ENCODE assay signal across 12 mouse cellular contexts in genomic region chr6:88731211-88731751, GRCm38 (mm10). TPM values are rescaled to one million over a fixed set of nuclear protein-coding genes. Genes with fewer than 3 reads are reported as not detected.
DNase-seq lines count a peak whose midpoint lies in the region; ATAC-seq and TF ChIP-seq lines count a peak whose summit lies in the region.
"Had no signal": no experiment of that assay in that cellular context is flagged by ENCODE, and none has a peak within 500 bp of the region (broad histone marks: within the 10 kb centered on the region; RNA-seq: fewer than 3 reads in every experiment).

No protein-coding gene starts in this region.

- H3K4me2 ChIP-seq in hindbrain, postnatal 0 days (ENCODE audit: low read depth, low read length), result no peak overlapping the region
- H3K4me2 ChIP-seq: hindbrain, embryonic 14.5 days; limb, embryonic 15.5 days; neural tube, embryonic 15.5 days had no signal

- no peaks in the 10 kb centered on the region for H3K9me3 ChIP-seq in hindbrain, postnatal 0 days (ENCODE audit: low read length)
- no peaks in the 10 kb centered on the region for H3K9me3 ChIP-seq in hindbrain, embryonic 10.5 days
- H3K9me3 ChIP-seq: limb, embryonic 15.5 days; neural tube, embryonic 15.5 days had no signal

- peak overlapping the region; percentile 32; the same call in 1 of the 2 replicates for H3K27ac ChIP-seq in hindbrain, postnatal 0 days
- H3K27ac ChIP-seq in hindbrain, embryonic 10.5 days, result no peak overlapping the region; the same call in 1 of the 2 replicates
- peak overlapping the region; percentile 87 for H3K27ac ChIP-seq in brown adipose tissue, adult 24 weeks (replicated peaks; ENCODE audit: low read depth, low read length)
- H3K27ac ChIP-seq in olfactory bulb, adult 2 months (ENCODE audit: insufficient read depth, low read depth, low read length), result peak overlapping the region; percentile 3; the same call in 1 of the 2 replicates
- H3K27ac ChIP-seq: hindbrain, embryonic 14.5 days; limb, embryonic 15.5 days; neural tube, embryonic 15.5 days had no signal

- peaks cover 16% of the 10 kb centered on the region for H3K4me1 ChIP-seq in hindbrain, postnatal 0 days (ENCODE audit: insufficient read depth, low read length)
- H3K4me1 ChIP-seq in hindbrain, embryonic 10.5 days (replicated peaks), result peaks cover 50% of the 10 kb centered on the region
- H3K4me1 ChIP-seq in brown adipose tissue, adult 24 weeks (ENCODE audit: control insufficient read depth, insufficient read depth, insufficient read length, low read length), result peaks cover 64% of the 10 kb centered on the region
- peaks cover 46% of the 10 kb centered on the region for H3K4me1 ChIP-seq in olfactory bulb, adult 2 months (ENCODE audit: control insufficient read depth, insufficient read depth, low read length)

- TF ChIP-seq POLR2A in olfactory bulb, adult 2 months (IDR thresholded peaks at IDR 0.05; ENCODE audit: insufficient read depth, low read depth, low read length), result no peak

- no peak overlapping the region for H3K9ac ChIP-seq in hindbrain, postnatal 0 days (replicated peaks; ENCODE audit: low read length)
- H3K9ac ChIP-seq: hindbrain, embryonic 14.5 days; limb, embryonic 15.5 days; neural tube, embryonic 15.5 days had no signal

- no peak for DNase-seq in hindbrain, postnatal 0 days (ENCODE audit: low spot score)
- no peak for DNase-seq in hindbrain, embryonic 10.5 days (ENCODE audit: low spot score)
- peak; percentile 57 to 78 for DNase-seq in left cerebral cortex, adult 9 months (ENCODE audit: low spot score in 2 of 2)
- DNase-seq in neural tube, embryonic 10.5 days (ENCODE audit: extremely low spot score, low spot score), result no peak
- no peak for DNase-seq in layer of hippocampus, postnatal 10 days (ENCODE audit: low spot score in 2 of 2)
- DNase-seq in embryo, embryonic 11 days, result no peak

- H3K27me3 ChIP-seq in hindbrain, postnatal 0 days (ENCODE audit: insufficient read depth, low read length), result no peaks in the 10 kb centered on the region
- H3K27me3 ChIP-seq in hindbrain, embryonic 10.5 days (ENCODE audit: insufficient read depth, poor library complexity, severe bottlenecking), result peaks cover 38% of the 10 kb centered on the region
- H3K27me3 ChIP-seq: limb, embryonic 15.5 days; neural tube, embryonic 15.5 days had no signal

- TF ChIP-seq CTCF in hindbrain, postnatal 0 days (IDR thresholded peaks at IDR 0.05; ENCODE audit: low read depth), result no peak
- no peak for TF ChIP-seq CTCF in olfactory bulb, adult 2 months (IDR thresholded peaks at IDR 0.05; ENCODE audit: insufficient read depth, low read depth, low read length)

- WGBS in hindbrain, postnatal 0 days, result 76% methylated on average over 11 of the region's 11 CpGs
- WGBS in hindbrain, embryonic 10.5 days, result 82% methylated on average over 11 of the region's 11 CpGs
- WGBS in olfactory bulb, adult 2 months, result 88% methylated on average over 11 of the region's 11 CpGs

- no peak for ATAC-seq in hindbrain, postnatal 0 days
- ATAC-seq: forebrain, embryonic 16.5 days had no signal

- no peak overlapping the region for H3K4me3 ChIP-seq in hindbrain, postnatal 0 days (ENCODE audit: low read length)
- no peak overlapping the region for H3K4me3 ChIP-seq in hindbrain, embryonic 10.5 days
- H3K4me3 ChIP-seq in brown adipose tissue, adult 24 weeks (ENCODE audit: insufficient read depth, low read depth, low read length), result no peak overlapping the region
- no peak overlapping the region for H3K4me3 ChIP-seq in olfactory bulb, adult 2 months (ENCODE audit: insufficient read depth, low read depth, low read length)
- H3K4me3 ChIP-seq: limb, embryonic 15.5 days; neural tube, embryonic 15.5 days had no signal

- H3K36me3 ChIP-seq in hindbrain, postnatal 0 days (ENCODE audit: insufficient read depth, low read length), result no peaks in the 10 kb centered on the region
- H3K36me3 ChIP-seq in hindbrain, embryonic 10.5 days, result no peaks in the 10 kb centered on the region
- H3K36me3 ChIP-seq: limb, embryonic 15.5 days; neural tube, embryonic 15.5 days had no signal

RNA-seq across cellular contexts. Expression of gene Mgll, which starts 7.1 kb away (rescaled TPM):
- 105 and 126 TPM in 2 replicates for total RNA-seq in hindbrain, postnatal 0 days (2014; rRNA removed)
- polyA plus RNA-seq in hindbrain, postnatal 0 days (2015; fragmentation: Nextera tagmentation; extraction: Ambion mirVana), result 148 and 158 TPM in 2 replicates
- polyA plus RNA-seq in hindbrain, embryonic 10.5 days (2016; fragmentation: Nextera tagmentation; extraction: Ambion mirVana), result 4.3 and 10.2 TPM in 2 replicates
- 257 and 493 TPM in 2 replicates for polyA plus RNA-seq in brown adipose tissue, adult 24 weeks (2012; ENCODE audit: insufficient read depth, insufficient read length, missing spikeins)
- polyA plus RNA-seq in olfactory bulb, adult 2 months (2012; ENCODE audit: insufficient read depth, insufficient read length, low replicate concordance, missing spikeins), result not detected in 2 replicates
- 100 to 1,000 TPM; 120 to 129 TPM for total RNA-seq in layer of hippocampus, postnatal 10 days (2021)

Comparison
In these comparisons a context has a peak if more than half of its experiments do, and no peak if none do; other contexts are left out.
1. DNase-seq: peak in left cerebral cortex, adult 9 months (2 of 2); none in hindbrain, postnatal 0 days (single experiment), hindbrain, embryonic 10.5 days (single experiment), neural tube, embryonic 10.5 days (single experiment), layer of hippocampus, postnatal 10 days (0 of 2) and embryo, embryonic 11 days (single experiment).